Mouse (Mus musculus) cerebellum, postnatal 4 days (tissue): ENCODE data around the gene Dlk1.
"Not testable (repeated sequence)": the region's sequence is repeated elsewhere in the genome, so short reads cannot be mapped to it uniquely, and the experiment has no call there.

Experiments used
- DNase-seq, 2 experiments: peaks; one replicate each; pipeline ENCODE4 v3.0.0; 2022; ENCODE audit warnings: low spot score in 2 of 2, mixed read lengths in 1 of 2

Dlk1 gene

GRCm38 (mm10) chr12:109439974-109440373, 12.6 kb upstream of the Dlk1 start:
- no peak for DNase-seq

- DNase-seq: no peak
Measured at GRCm38 (mm10) chr12:109441366-109441765, 11.3 kb upstream of the Dlk1 start.

- DNase-seq: no peak
Measured at GRCm38 (mm10) chr12:109442115-109442514, 10.5 kb upstream of the Dlk1 start.

GRCm38 (mm10) chr12:109443276-109443675, 9.3 kb upstream of the Dlk1 start:
- DNase-seq: no peak

GRCm38 (mm10) chr12:109444999-109445398, 7.6 kb upstream of the Dlk1 start:
- no peak for DNase-seq

GRCm38 (mm10) chr12:109445499-109446235, 7.0 kb upstream of the Dlk1 start:
- DNase-seq: no peak

GRCm38 (mm10) chr12:109446236-109446941, 6.2 kb upstream of the Dlk1 start:
- DNase-seq: no peak

GRCm38 (mm10) chr12:109449421-109450411, 2.9 kb upstream of the Dlk1 start:
- no peak for DNase-seq

- no peak for DNase-seq
Measured at GRCm38 (mm10) chr12:109453065-109453997, 708 bp downstream of the Dlk1 start.

GRCm38 (mm10) chr12:109454137-109454536, 1.5 kb downstream of the Dlk1 start:
- no peak for DNase-seq

GRCm38 (mm10) chr12:109456531-109457202, 4.0 kb downstream of the Dlk1 start:
- DNase-seq: no peak

- no peak for DNase-seq
Measured at GRCm38 (mm10) chr12:109457836-109458235, 5.2 kb downstream of the Dlk1 start.

GRCm38 (mm10) chr12:109458896-109459295, 6.3 kb downstream of the Dlk1 start:
- DNase-seq: no peak

- DNase-seq: peak in 1 of 2 experiments; percentile 19
Measured at GRCm38 (mm10) chr12:109459481-109460401, 7.1 kb downstream of the Dlk1 start.

- DNase-seq: no peak
Measured at GRCm38 (mm10) chr12:109462594-109462993, 10.0 kb downstream of the Dlk1 start.

GRCm38 (mm10) chr12:109467417-109467816, 14.8 kb downstream of the Dlk1 start:
- DNase-seq: not testable (repeated sequence)

- no peak for DNase-seq
Measured at GRCm38 (mm10) chr12:109469793-109470192, 17.2 kb downstream of the Dlk1 start.

- no peak for DNase-seq
Measured at GRCm38 (mm10) chr12:109472627-109473026, 20.0 kb downstream of the Dlk1 start.

- peak in 1 of 2 experiments; percentile 11 for DNase-seq
Measured at GRCm38 (mm10) chr12:109473575-109473976, 21.0 kb downstream of the Dlk1 start.
